Mouse (Mus musculus) myocyte (in vitro differentiated cells): ENCODE measurements around the gene Srek1. TPM values are rescaled to one million over a fixed set of nuclear protein-coding genes. Genes with fewer than 3 reads are reported as not detected.

Experiments used
- H3K27me3 ChIP-seq: one replicate; pipeline ENCODE4 v1.6.1; 2011; ENCODE audit not compliant: control insufficient read depth, insufficient read depth, insufficient read length
- H3K36me3 ChIP-seq: one replicate; pipeline ENCODE4 v1.6.1; 2011; ENCODE audit not compliant: control insufficient read depth, insufficient read depth
- H3K4me2 ChIP-seq: one replicate; pipeline ENCODE4 v1.6.1; 2011; ENCODE audit warnings: low read depth, control low read depth
- H3K4me3 ChIP-seq: one replicate; pipeline ENCODE4 v1.5.1; 2011; ENCODE audit warnings: mild to moderate bottlenecking, control low read depth, moderate library complexity
- H3K79me2 ChIP-seq: one replicate; pipeline ENCODE4 v1.6.1; 2011; ENCODE audit not compliant: control insufficient read depth, insufficient read depth
- H3ac ChIP-seq: one replicate; pipeline ENCODE4 v1.6.1; 2011; ENCODE audit not compliant: control insufficient read depth, insufficient read length
- CEBPB ChIP-seq: IDR thresholded peaks from 2 replicates; pipeline ENCODE4 v1.6.1; 2011; ENCODE audit warnings: mild to moderate bottlenecking, moderate library complexity; ENCODE audit not compliant: poor library complexity, insufficient read depth, severe bottlenecking
- E2F4 ChIP-seq: IDR thresholded peaks from one replicate; pipeline ENCODE4 v1.6.1; 2011; ENCODE audit warnings: mild to moderate bottlenecking, control low read depth, moderate library complexity; ENCODE audit not compliant: insufficient read depth
- MAX ChIP-seq: IDR thresholded peaks from one replicate; pipeline ENCODE4 v1.6.1; 2011; ENCODE audit warnings: low read depth, mild to moderate bottlenecking, control low read depth
- MYOD1 ChIP-seq, 3 experiments: IDR thresholded peaks; one replicate each; pipeline ENCODE4 v1.6.1; 2011; ENCODE audit warnings: control low read depth in 2 of 3, low read depth in 2 of 3, mild to moderate bottlenecking in 2 of 3, moderate library complexity in 1 of 3; ENCODE audit not compliant: insufficient read length in 2 of 3, control insufficient read depth in 1 of 3
- MYOG ChIP-seq, 3 experiments: IDR thresholded peaks; one replicate each; pipeline ENCODE4 v1.6.1; 2011; ENCODE audit warnings: control low read depth in 2 of 3, low read depth in 2 of 3, mild to moderate bottlenecking in 2 of 3; ENCODE audit not compliant: insufficient read length in 2 of 3, control insufficient read depth in 1 of 3, insufficient read depth in 1 of 3
- POLR2A ChIP-seq: IDR thresholded peaks from one replicate; pipeline ENCODE4 v1.6.1; 2011; ENCODE audit warnings: low read depth, mild to moderate bottlenecking, control low read depth, moderate library complexity; ENCODE audit not compliant: insufficient read length
- POLR2AphosphoS2 ChIP-seq: IDR thresholded peaks from one replicate; pipeline ENCODE4 v1.6.1; 2011; ENCODE audit warnings: low read depth, control low read depth; ENCODE audit not compliant: insufficient read length
- REST ChIP-seq: IDR thresholded peaks from one replicate; pipeline ENCODE4 v1.6.1; 2011; ENCODE audit warnings: mild to moderate bottlenecking, control low read depth, moderate library complexity; ENCODE audit not compliant: insufficient read depth, insufficient read length
- SRF ChIP-seq: IDR thresholded peaks from one replicate; pipeline ENCODE4 v1.6.1; 2011; ENCODE audit warnings: low read depth; ENCODE audit not compliant: control insufficient read depth, insufficient read length
- TCF12 ChIP-seq: IDR thresholded peaks from one replicate; pipeline ENCODE4 v1.6.1; 2011; ENCODE audit warnings: mild to moderate bottlenecking, control low read depth; ENCODE audit not compliant: poor library complexity, insufficient read depth, severe bottlenecking
- TCF3 ChIP-seq: IDR thresholded peaks from one replicate; pipeline ENCODE4 v1.6.1; 2011; ENCODE audit warnings: low read depth, control low read depth; ENCODE audit not compliant: insufficient read length
- USF1 ChIP-seq: IDR thresholded peaks from one replicate; pipeline ENCODE4 v1.6.1; 2011; ENCODE audit warnings: low read depth, mild to moderate bottlenecking, control low read depth, moderate library complexity
- polyA plus RNA-seq: library from polyadenylated mRNA; unstranded; fragments of >200 nt; fragmentation: generic; extraction: Trizol; gene quantifications from one replicate; pipeline ENCODE4 v1.2.1, GENCODE M21; 2012; ENCODE audit warnings: missing spikeins

Gene Srek1
- polyA plus RNA-seq, 1 experiment, result 6.1 TPM

GRCm38 (mm10) chr13:103705436-103705978 lies 68.9 kb downstream of the Srek1 start:
- Histone ChIP-seq H3K27me3 (no peaks in the 10 kb centered on the region), H3K36me3 (no peaks in the 10 kb centered on the region), H3ac (no peak overlapping the region), H3K4me2 (no peak overlapping the region), H3K79me2 (no peaks in the 10 kb centered on the region), H3K4me3 (no peak overlapping the region)
- TF ChIP-seq MYOD1 (IDR thresholded peaks at IDR 0.05; ENCODE audit: control insufficient read depth in 1 of 3, insufficient read length in 2 of 3, low read depth in 2 of 3) (no peak), CEBPB (no peak), USF1 (no peak), MAX (no peak), REST (no peak), MYOG (IDR thresholded peaks at IDR 0.05; ENCODE audit: control insufficient read depth in 1 of 3, insufficient read depth in 1 of 3, insufficient read length in 2 of 3, low read depth in 2 of 3) (no peak), SRF (no peak), E2F4 (no peak), TCF12 (no peak)

GRCm38 (mm10) chr13:103703833-103704232 lies 70.6 kb downstream of the Srek1 start:
- Histone ChIP-seq H3ac (no peak overlapping the region), H3K4me2 (no peak overlapping the region), H3K27me3 (no peaks in the 10 kb centered on the region), H3K36me3 (no peaks in the 10 kb centered on the region), H3K79me2 (no peaks in the 10 kb centered on the region), H3K4me3 (no peak overlapping the region)
- TF ChIP-seq TCF12 (no peak), MYOG (IDR thresholded peaks at IDR 0.05; ENCODE audit: control insufficient read depth in 1 of 3, insufficient read depth in 1 of 3, insufficient read length in 2 of 3, low read depth in 2 of 3) (no peak), REST (no peak), CEBPB (no peak), USF1 (no peak), POLR2A (no peak), MAX (no peak), SRF (no peak), MYOD1 (IDR thresholded peaks at IDR 0.05; ENCODE audit: control insufficient read depth in 1 of 3, insufficient read length in 2 of 3, low read depth in 2 of 3) (no peak), E2F4 (no peak), POLR2AphosphoS2 (no peak), TCF3 (no peak)

GRCm38 (mm10) chr13:103703386-103703785 lies 71.0 kb downstream of the Srek1 start:
- Histone ChIP-seq H3K27me3 (no peaks in the 10 kb centered on the region), H3K79me2 (no peaks in the 10 kb centered on the region), H3K36me3 (no peaks in the 10 kb centered on the region), H3K4me3 (no peak overlapping the region), H3ac (no peak overlapping the region), H3K4me2 (no peak overlapping the region)
- no peak for TF ChIP-seq CEBPB
- no peak for TF ChIP-seq E2F4
- TF ChIP-seq USF1, result no peak
- TF ChIP-seq POLR2A, result no peak
- no peak for TF ChIP-seq MYOG (IDR thresholded peaks at IDR 0.05; ENCODE audit: control insufficient read depth in 1 of 3, insufficient read depth in 1 of 3, insufficient read length in 2 of 3, low read depth in 2 of 3)
- TF ChIP-seq POLR2AphosphoS2, result no peak

- no peaks in the 10 kb centered on the region for H3K27me3 ChIP-seq
- no peak overlapping the region for H3ac ChIP-seq
- no peaks in the 10 kb centered on the region for H3K36me3 ChIP-seq
- no peaks in the 10 kb centered on the region for H3K79me2 ChIP-seq
- no peak overlapping the region for H3K4me3 ChIP-seq
- TF ChIP-seq MAX (no peak), MYOG (IDR thresholded peaks at IDR 0.05; ENCODE audit: control insufficient read depth in 1 of 3, insufficient read depth in 1 of 3, insufficient read length in 2 of 3, low read depth in 2 of 3) (no peak), MYOD1 (IDR thresholded peaks at IDR 0.05; ENCODE audit: control insufficient read depth in 1 of 3, insufficient read length in 2 of 3, low read depth in 2 of 3) (no peak), POLR2A (no peak), TCF12 (no peak), POLR2AphosphoS2 (no peak), REST (no peak), E2F4 (no peak), USF1 (no peak), TCF3 (no peak), CEBPB (no peak), SRF (no peak)
- H3K4me2 ChIP-seq, result no peak overlapping the region
Measured at GRCm38 (mm10) chr13:103702266-103702665, 72.1 kb downstream of the Srek1 start.

- Histone ChIP-seq H3K79me2 (no peaks in the 10 kb centered on the region), H3ac (no peak overlapping the region), H3K36me3 (no peaks in the 10 kb centered on the region), H3K27me3 (no peaks in the 10 kb centered on the region), H3K4me3 (no peak overlapping the region), H3K4me2 (no peak overlapping the region)
- TF ChIP-seq TCF3, result no peak
- TF ChIP-seq SRF, result no peak
- TF ChIP-seq POLR2A, result no peak
- no peak for TF ChIP-seq E2F4
- TF ChIP-seq TCF12, result no peak
- no peak for TF ChIP-seq MAX
- no peak for TF ChIP-seq USF1
- no peak for TF ChIP-seq MYOD1 (IDR thresholded peaks at IDR 0.05; ENCODE audit: control insufficient read depth in 1 of 3, insufficient read length in 2 of 3, low read depth in 2 of 3)
- no peak for TF ChIP-seq MYOG (IDR thresholded peaks at IDR 0.05; ENCODE audit: control insufficient read depth in 1 of 3, insufficient read depth in 1 of 3, insufficient read length in 2 of 3, low read depth in 2 of 3)
- TF ChIP-seq REST, result no peak
- no peak for TF ChIP-seq CEBPB
- no peak for TF ChIP-seq POLR2AphosphoS2
Measured at GRCm38 (mm10) chr13:103700752-103701151, 73.7 kb downstream of the Srek1 start.
